Mouse (Mus musculus) forebrain, embryonic 12.5 days (tissue): ENCODE results near the gene 4931406P16Rik. TPM values are rescaled to one million over a fixed set of nuclear protein-coding genes. Genes with fewer than 3 reads are reported as not detected.
"Not testable (repeated sequence)": the region's sequence is repeated elsewhere in the genome, so short reads cannot be mapped to it uniquely, and the experiment has no call there.

Experiments
- ATAC-seq: fragments of 200-750 bp; cut with Nextera tagmentation; 2 replicates; pipeline ENCODE4 v1.8.0; 2017; ENCODE audit warnings: moderate TSS enrichment; ENCODE audit not compliant: low FRiP score
- H3K27ac ChIP-seq: fragments of 300-500 bp; sonication (generic); 2 replicates; pipeline ENCODE4 v1.5.1; 2016; ENCODE audit warnings: mild to moderate bottlenecking
- H3K27me3 ChIP-seq: fragments of 300-500 bp; sonication (generic); 2 replicates; pipeline ENCODE4 v1.6.1; 2016; ENCODE audit warnings: mild to moderate bottlenecking
- H3K36me3 ChIP-seq: fragments of 300-500 bp; sonication (generic); replicated peaks from 2 replicates; pipeline ENCODE4 v1.6.1; 2016; ENCODE audit warnings: mild to moderate bottlenecking
- H3K4me1 ChIP-seq: fragments of 300-500 bp; sonication (generic); 2 replicates; pipeline ENCODE4 v1.6.1; 2016
- H3K4me2 ChIP-seq: fragments of 300-500 bp; sonication (generic); 2 replicates; pipeline ENCODE4 v1.6.1; 2016; ENCODE audit warnings: mild to moderate bottlenecking, moderate library complexity
- H3K4me3 ChIP-seq: fragments of 300-500 bp; sonication (generic); replicated peaks from 2 replicates; pipeline ENCODE4 v1.5.1; 2016; ENCODE audit warnings: mild to moderate bottlenecking
- H3K9ac ChIP-seq: fragments of 300-500 bp; sonication (generic); 2 replicates; pipeline ENCODE4 v1.6.1; 2016; ENCODE audit warnings: mild to moderate bottlenecking
- H3K9me3 ChIP-seq: fragments of 300-500 bp; sonication (generic); 2 replicates; pipeline ENCODE4 v1.6.1; 2016
- WGBS: fragments of 180-500 bp; shearing (Covaris S2); methylation state at CpG from one replicate; pipeline ENCODE4 v1.1.7; 2016; 5-methylcytosine and 5-hydroxymethylcytosine counted together
- polyA plus RNA-seq: library from polyadenylated mRNA; unstranded; fragments of >200 nt; fragmentation: Nextera tagmentation; extraction: Ambion mirVana; gene quantifications from 2 replicates; pipeline ENCODE4 v1.2.1, GENCODE M21; 2016

Gene 4931406P16Rik
- polyA plus RNA-seq, 1 experiment from 2014 or later, result 33.4 TPM

DNA sequence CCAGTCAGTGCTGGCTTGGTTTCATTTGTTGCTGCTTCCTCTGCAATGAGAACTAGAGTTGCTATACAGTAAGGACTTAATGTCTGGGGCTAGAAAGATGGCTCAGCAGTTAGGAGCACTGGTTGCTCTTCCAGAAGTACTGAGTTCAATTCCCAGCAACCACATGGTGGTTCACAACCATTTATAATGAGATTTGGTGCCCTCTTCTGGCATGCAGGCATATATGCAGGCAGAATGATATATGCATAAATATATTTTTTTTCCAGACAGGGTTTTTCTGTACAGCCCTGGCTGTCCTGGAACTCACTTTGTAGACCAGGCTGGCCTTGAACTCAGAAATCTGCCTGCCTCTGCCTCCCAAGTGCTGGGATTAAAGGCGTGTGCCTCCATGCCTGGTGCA is 23.2 kb upstream of the 4931406P16Rik start:
- not testable (repeated sequence) for H3K4me1 ChIP-seq, H3K9me3 ChIP-seq, H3K4me2 ChIP-seq, H3K9ac ChIP-seq, H3K27ac ChIP-seq, ATAC-seq, H3K27me3 ChIP-seq, H3K4me3 ChIP-seq
- WGBS, result 81% methylated on average over 1 of the region's 1 CpGs
- peaks cover 24% of the 10 kb centered on the region for H3K36me3 ChIP-seq

- H3K9ac ChIP-seq, result no peak overlapping the region
- no peaks in the 10 kb centered on the region for H3K9me3 ChIP-seq
- no peak for ATAC-seq
- H3K27me3 ChIP-seq, result no peaks in the 10 kb centered on the region
- H3K4me3 ChIP-seq, result no peak overlapping the region
- H3K36me3 ChIP-seq, result no peaks in the 10 kb centered on the region
- H3K27ac ChIP-seq, result no peak overlapping the region
- H3K4me1 ChIP-seq, result no peaks in the 10 kb centered on the region
- H3K4me2 ChIP-seq, result no peak overlapping the region
- WGBS, result 69% methylated on average over 3 of the region's 3 CpGs
Measured at GRCm38 (mm10) chr7:34327493-34327892, 14.1 kb upstream of the 4931406P16Rik start.

DNA sequence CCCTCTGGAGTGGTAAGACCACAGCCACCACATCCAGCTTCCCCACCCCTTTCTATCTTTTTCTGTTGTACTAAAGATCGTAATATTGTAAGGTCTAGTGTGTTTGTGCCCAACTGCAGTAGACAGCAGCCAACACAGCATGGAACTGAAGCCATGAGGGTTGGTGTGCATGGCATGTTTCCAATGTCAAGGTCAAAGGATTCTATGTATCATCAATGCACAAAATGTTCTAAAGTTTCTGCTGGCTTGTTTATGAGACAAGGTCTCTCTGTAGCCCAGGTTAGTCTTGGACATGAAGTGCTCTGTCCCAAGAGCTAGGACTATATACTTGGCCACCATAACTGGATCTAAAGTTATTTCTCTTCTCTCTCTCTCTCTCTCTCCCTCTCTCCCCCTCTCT is 11.5 kb upstream of the 4931406P16Rik start:
- Histone ChIP-seq H3K27me3 (no peaks in the 10 kb centered on the region), H3K4me1 (0 out of 2 replicates have a peak, but pooled peaks cover 4% of the 10 kb centered on the region), H3K4me2 (no peak overlapping the region), H3K4me3 (no peak overlapping the region), H3K9ac (no peak overlapping the region), H3K27ac (no peak overlapping the region), H3K36me3 (no peaks in the 10 kb centered on the region), H3K9me3 (no peaks in the 10 kb centered on the region)
- 91% methylated on average over 1 of the region's 1 CpGs for WGBS
- no peak for ATAC-seq

DNA sequence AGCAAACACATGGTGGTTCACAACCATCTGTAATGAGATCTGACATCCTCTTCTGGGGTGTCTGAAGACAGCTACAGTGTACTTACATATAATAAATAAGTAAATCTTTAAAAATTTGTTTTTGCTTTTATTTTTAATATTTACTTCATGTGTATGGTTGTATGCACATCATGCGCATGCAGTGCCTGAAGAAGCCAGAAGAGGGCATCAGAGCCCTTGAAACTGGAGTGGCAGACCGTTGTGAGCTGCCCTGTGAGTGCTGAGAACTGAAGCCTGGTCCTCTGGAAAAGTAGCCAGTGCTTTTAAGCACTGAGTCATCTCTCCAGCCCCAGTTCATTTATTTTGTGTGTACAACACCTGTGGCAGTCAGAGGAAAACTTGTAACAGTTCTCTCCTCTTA is 10.7 kb upstream of the 4931406P16Rik start:
- Histone ChIP-seq H3K9ac (no peak overlapping the region), H3K4me3 (no peak overlapping the region), H3K4me1 (0 out of 2 replicates have a peak, but pooled peaks cover 5% of the 10 kb centered on the region), H3K27ac (no peak overlapping the region), H3K9me3 (no peaks in the 10 kb centered on the region), H3K27me3 (no peaks in the 10 kb centered on the region), H3K4me2 (no peak overlapping the region), H3K36me3 (no peaks in the 10 kb centered on the region)
- no peak for ATAC-seq
- WGBS, result 93% methylated on average over 2 of the region's 2 CpGs

DNA sequence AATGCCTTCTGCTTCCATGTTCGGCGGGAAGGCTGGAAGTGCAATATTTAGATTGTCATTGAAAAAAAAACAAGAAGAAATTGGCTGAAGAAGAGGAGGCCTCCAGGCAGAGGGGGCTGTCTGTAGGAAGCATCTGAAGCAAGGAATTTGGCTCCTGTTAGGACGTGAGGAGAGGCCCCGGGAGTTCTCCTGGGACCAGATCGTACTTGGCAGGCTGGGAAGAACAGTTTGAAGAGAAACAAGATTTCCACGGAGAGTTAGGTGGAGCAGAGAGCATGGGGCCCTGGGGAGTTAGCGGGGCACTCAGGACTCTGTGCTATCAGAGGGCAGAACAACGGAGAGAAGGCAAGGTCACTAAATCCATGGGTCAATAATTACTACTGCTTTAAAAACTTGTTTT is 10.0 kb upstream of the 4931406P16Rik start:
- Histone ChIP-seq H3K27ac (no peak overlapping the region), H3K4me2 (no peak overlapping the region), H3K4me3 (no peak overlapping the region), H3K36me3 (no peaks in the 10 kb centered on the region), H3K9ac (no peak overlapping the region), H3K4me1 (0 out of 2 replicates have a peak, but pooled peaks cover 5% of the 10 kb centered on the region), H3K9me3 (no peaks in the 10 kb centered on the region), H3K27me3 (no peaks in the 10 kb centered on the region)
- no peak for ATAC-seq
- WGBS, result 89% methylated on average over 8 of the region's 8 CpGs

GRCm38 (mm10) chr7:34321958-34322357 is 8.6 kb upstream of the 4931406P16Rik start:
- Histone ChIP-seq H3K27ac (no peak overlapping the region), H3K36me3 (no peaks in the 10 kb centered on the region), H3K27me3 (no peaks in the 10 kb centered on the region), H3K4me1 (0 out of 2 replicates have a peak, but pooled peaks cover 5% of the 10 kb centered on the region), H3K9me3 (no peaks in the 10 kb centered on the region), H3K9ac (no peak overlapping the region), H3K4me2 (no peak overlapping the region), H3K4me3 (no peak overlapping the region)
- ATAC-seq, result no peak
- 91% methylated on average over 4 of the region's 4 CpGs for WGBS

DNA sequence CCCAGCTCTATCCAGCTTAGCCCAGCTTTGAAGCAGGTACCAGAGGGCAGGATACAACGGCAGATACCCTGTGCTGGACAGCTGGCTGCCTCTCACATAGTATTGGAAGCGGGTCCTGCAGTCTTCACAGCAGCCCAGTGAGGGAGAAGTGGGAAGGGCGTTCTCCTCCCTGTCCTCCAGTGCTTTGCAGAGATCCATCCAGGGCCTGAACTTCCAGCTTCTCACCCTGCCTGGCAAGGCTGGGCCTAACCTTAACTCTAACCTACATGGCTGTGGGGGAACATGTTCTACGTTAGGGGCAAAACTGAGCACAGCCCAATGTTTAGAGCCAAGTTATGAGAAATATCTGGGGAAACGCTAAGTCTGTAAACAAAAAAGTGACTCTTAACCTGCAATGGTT is 7.8 kb upstream of the 4931406P16Rik start:
- Histone ChIP-seq H3K9ac (no peak overlapping the region), H3K4me1 (0 out of 2 replicates have a peak, but pooled peaks cover 5% of the 10 kb centered on the region), H3K4me3 (no peak overlapping the region), H3K36me3 (no peaks in the 10 kb centered on the region), H3K27ac (no peak overlapping the region), H3K4me2 (no peak overlapping the region), H3K27me3 (no peaks in the 10 kb centered on the region), H3K9me3 (no peaks in the 10 kb centered on the region)
- WGBS, result 84% methylated on average over 5 of the region's 5 CpGs
- no peak for ATAC-seq

DNA sequence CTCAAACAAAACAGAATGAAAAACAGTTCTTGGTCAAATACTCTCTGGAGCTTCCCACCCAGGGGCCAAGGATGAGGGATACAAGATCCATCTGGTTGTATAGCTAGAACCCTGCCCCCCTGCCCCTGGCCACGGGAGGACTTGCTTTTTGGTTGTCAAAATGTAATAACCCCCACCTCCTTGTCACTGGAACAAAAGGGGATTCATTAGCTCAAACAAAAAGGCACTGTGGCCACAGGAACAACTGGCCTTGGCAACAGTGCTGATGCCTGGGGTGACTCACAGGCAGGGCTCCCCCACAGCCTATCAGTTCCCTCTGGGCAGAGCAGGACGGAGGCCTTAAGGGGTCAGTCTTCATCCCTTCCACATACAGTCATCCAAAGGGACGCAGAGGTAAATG is 6.6 kb upstream of the 4931406P16Rik start:
- H3K27me3 ChIP-seq, result no peaks in the 10 kb centered on the region
- no peak for ATAC-seq
- 41% methylated on average over 3 of the region's 3 CpGs for WGBS
- H3K27ac ChIP-seq, result no peak overlapping the region
- no peak overlapping the region for H3K9ac ChIP-seq
- 0 out of 2 replicates have a peak, but pooled peaks cover 5% of the 10 kb centered on the region for H3K4me1 ChIP-seq
- H3K36me3 ChIP-seq, result no peaks in the 10 kb centered on the region
- no peaks in the 10 kb centered on the region for H3K9me3 ChIP-seq
- H3K4me3 ChIP-seq, result no peak overlapping the region
- no peak overlapping the region for H3K4me2 ChIP-seq

DNA sequence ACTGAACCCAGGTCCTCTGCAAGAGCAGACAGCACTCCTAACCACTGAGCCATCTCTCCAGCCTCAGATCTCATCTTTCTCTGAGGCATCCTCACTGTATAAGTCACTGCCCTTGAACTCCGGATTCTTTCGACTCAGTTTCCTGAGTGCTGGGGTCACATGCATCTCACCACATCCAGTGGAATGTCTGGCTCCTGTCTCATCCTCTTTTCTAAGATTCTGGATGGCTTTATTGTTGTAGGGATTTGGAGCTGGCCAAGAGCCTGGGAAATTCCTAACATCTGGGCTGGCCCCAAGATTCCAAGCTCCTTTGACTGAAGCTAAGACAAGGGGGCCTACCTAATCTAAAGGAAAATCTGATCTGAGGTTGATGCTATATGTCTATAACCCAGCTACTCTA is 5.8 kb upstream of the 4931406P16Rik start:
- ATAC-seq, result no peak
- Histone ChIP-seq H3K9ac (no peak overlapping the region), H3K4me1 (0 out of 2 replicates have a peak, but pooled peaks cover 5% of the 10 kb centered on the region), H3K4me3 (no peak overlapping the region), H3K27me3 (no peaks in the 10 kb centered on the region), H3K27ac (no peak overlapping the region), H3K4me2 (no peak overlapping the region), H3K36me3 (no peaks in the 10 kb centered on the region), H3K9me3 (no peaks in the 10 kb centered on the region)
- WGBS, result 95% methylated on average over 2 of the region's 2 CpGs

DNA sequence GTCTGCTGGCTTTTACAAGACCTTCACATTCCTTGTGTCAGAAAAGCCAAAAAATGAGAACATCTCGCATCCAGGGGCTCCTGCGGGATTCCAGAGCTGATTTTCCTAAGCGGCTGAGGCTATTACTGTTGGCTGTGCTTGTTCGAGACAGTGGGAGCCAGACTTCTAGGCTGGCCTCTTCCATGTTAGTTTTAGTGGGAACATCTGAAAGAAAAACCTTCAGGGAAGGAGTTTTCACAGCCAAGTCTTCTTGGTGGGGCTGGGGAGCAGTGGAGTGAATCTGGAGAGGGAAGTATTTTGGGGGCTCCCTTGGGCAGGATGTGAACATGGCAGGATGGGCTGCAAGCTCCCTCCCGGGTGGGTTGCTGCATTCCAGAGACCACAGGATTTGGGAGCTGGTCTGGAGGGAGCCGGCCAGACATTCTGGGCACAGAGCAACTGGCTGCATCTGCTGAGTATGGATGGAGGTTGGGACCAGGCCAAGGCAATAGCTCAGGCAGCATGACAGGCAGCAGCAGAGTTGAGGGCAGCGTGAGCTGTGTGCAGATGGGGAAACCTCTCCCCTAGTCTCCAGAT is 4.6 kb upstream of the 4931406P16Rik start:
- no peak overlapping the region for H3K9ac ChIP-seq
- no peaks in the 10 kb centered on the region for H3K36me3 ChIP-seq
- no peak overlapping the region for H3K27ac ChIP-seq
- 77% methylated on average over 7 of the region's 7 CpGs for WGBS
- peaks cover 7% of the 10 kb centered on the region; the same call in 1 of the 2 replicates for H3K4me1 ChIP-seq
- no peaks in the 10 kb centered on the region for H3K9me3 ChIP-seq
- ATAC-seq, result no peak
- H3K27me3 ChIP-seq, result no peaks in the 10 kb centered on the region
- no peak overlapping the region for H3K4me3 ChIP-seq
- no peak overlapping the region for H3K4me2 ChIP-seq

- peaks cover 11% of the 10 kb centered on the region; the same call in 1 of the 2 replicates for H3K4me1 ChIP-seq
- peak overlapping the region; percentile 85 for H3K27ac ChIP-seq
- H3K9me3 ChIP-seq, result no peaks in the 10 kb centered on the region
- peak overlapping the region; percentile 78 for H3K4me2 ChIP-seq
- H3K4me3 ChIP-seq, result peak overlapping the region; percentile 98
- peak; percentile 90 for ATAC-seq
- no peaks in the 10 kb centered on the region for H3K27me3 ChIP-seq
- peak overlapping the region; percentile 95 for H3K9ac ChIP-seq
- no peaks in the 10 kb centered on the region for H3K36me3 ChIP-seq
- under 1% methylated on average over 61 of the region's 73 CpGs for WGBS
Measured at GRCm38 (mm10) chr7:34312786-34313442, 437 bp downstream of the 4931406P16Rik start.

DNA sequence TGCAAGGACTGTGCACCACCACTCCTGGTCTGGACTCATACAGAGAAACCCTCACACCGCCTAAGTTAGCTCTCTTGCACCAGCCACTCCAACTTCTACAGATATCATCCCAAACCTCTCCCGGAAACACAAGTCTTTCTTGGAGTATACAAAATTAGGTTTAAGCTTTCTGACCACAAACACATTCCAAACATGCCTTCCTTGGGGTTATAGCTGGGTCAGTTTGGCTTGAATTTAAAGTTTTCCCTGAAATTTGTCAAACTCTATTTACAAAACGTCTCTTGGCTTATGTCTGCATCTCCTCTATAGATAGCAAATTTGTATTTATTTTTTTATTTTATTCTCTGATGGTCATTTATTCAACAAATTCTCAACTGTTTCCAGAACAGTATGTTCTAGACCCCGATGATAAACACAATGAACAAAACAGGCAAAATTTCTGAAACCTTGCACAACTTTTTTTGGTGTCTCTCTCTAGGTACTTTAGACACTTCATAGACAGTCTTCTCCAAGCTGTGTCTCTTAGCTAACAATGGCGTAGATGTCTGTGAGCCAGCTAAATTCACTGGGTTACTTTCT is 4.1 kb downstream of the 4931406P16Rik start:
- peaks cover 11% of the 10 kb centered on the region; the same call in 1 of the 2 replicates for H3K4me1 ChIP-seq
- 85% methylated on average over 5 of the region's 5 CpGs for WGBS

More for the DNA sequence above, 4.1 kb downstream of the 4931406P16Rik start:
- H3K9me3 ChIP-seq, result no peaks in the 10 kb centered on the region
- H3K9ac ChIP-seq, result no peak overlapping the region
- no peak overlapping the region for H3K27ac ChIP-seq
- no peak overlapping the region for H3K4me3 ChIP-seq
- H3K27me3 ChIP-seq, result no peaks in the 10 kb centered on the region
- ATAC-seq, result no peak
- no peaks in the 10 kb centered on the region for H3K36me3 ChIP-seq
- no peak overlapping the region for H3K4me2 ChIP-seq
